Mouse (Mus musculus): ENCODE results near the gene Mtmr12. TPM values are rescaled to one million over a fixed set of nuclear protein-coding genes. Genes with fewer than 3 reads are reported as not detected.

Mtmr12 gene
- total and polyA plus RNA-seq, 2 experiments = 3.4 to 6.5 TPM

GRCm38 (mm10) chr15:12273325-12274052 is 68.7 kb downstream of the Mtmr12 start:
- Histone ChIP-seq H3K27me3 (ENCODE audit: control insufficient read depth, insufficient read depth, low read length) (no peaks in the 10 kb centered on the region), H3K36me3 (ENCODE audit: control insufficient read depth, insufficient read depth, low read length) (peaks cover 5% of the 10 kb centered on the region; the same call in 1 of the 2 replicates), H3K27ac (replicated peaks; ENCODE audit: insufficient read depth, low read depth, low read length) (no peak overlapping the region), H3K4me3 (ENCODE audit: insufficient read depth, low read depth, low read length) (no peak overlapping the region), H3K79me2 (ENCODE audit: control insufficient read depth, insufficient read depth, low read length) (no peaks in the 10 kb centered on the region), H3K9ac (ENCODE audit: low read depth, low read length) (no peak overlapping the region), H3K4me1 (ENCODE audit: control insufficient read depth, insufficient read depth, low read length) (no peaks in the 10 kb centered on the region)
- TF ChIP-seq POLR2A (IDR thresholded peaks at IDR 0.05; ENCODE audit: extremely low read depth, insufficient read depth, low read length) (no peak), CTCF (IDR thresholded peaks at IDR 0.05; ENCODE audit: low read depth, low read length) (no peak)
- peak; percentile 14 for DNase-seq (ENCODE audit: extremely low read depth, low read depth, low spot score)
- WGBS = 76% methylated on average over 12 of the region's 12 CpGs

- TF ChIP-seq POLR2A (IDR thresholded peaks at IDR 0.05; ENCODE audit: extremely low read depth, insufficient read depth, low read length) (no peak), CTCF (IDR thresholded peaks at IDR 0.05; ENCODE audit: low read depth, low read length) (no peak)
- Histone ChIP-seq H3K4me1 (ENCODE audit: control insufficient read depth, insufficient read depth, low read length) (no peaks in the 10 kb centered on the region), H3K27me3 (ENCODE audit: control insufficient read depth, insufficient read depth, low read length) (no peaks in the 10 kb centered on the region), H3K36me3 (ENCODE audit: control insufficient read depth, insufficient read depth, low read length) (no peaks in the 10 kb centered on the region; the same call in 1 of the 2 replicates), H3K4me3 (ENCODE audit: insufficient read depth, low read depth, low read length) (no peak overlapping the region), H3K27ac (replicated peaks; ENCODE audit: insufficient read depth, low read depth, low read length) (no peak overlapping the region), H3K79me2 (ENCODE audit: control insufficient read depth, insufficient read depth, low read length) (no peaks in the 10 kb centered on the region), H3K9ac (ENCODE audit: low read depth, low read length) (no peak overlapping the region)
- no peak for DNase-seq (ENCODE audit: extremely low read depth, low read depth, low spot score)
- WGBS = 70% methylated on average over 4 of the region's 4 CpGs
Measured at GRCm38 (mm10) chr15:12274053-12274769, 69.4 kb downstream of the Mtmr12 start.

GRCm38 (mm10) chr15:12275091-12275623 is 70.3 kb downstream of the Mtmr12 start:
- no peaks in the 10 kb centered on the region for H3K4me1 ChIP-seq (ENCODE audit: control insufficient read depth, insufficient read depth, low read length)
- H3K27ac ChIP-seq (replicated peaks; ENCODE audit: insufficient read depth, low read depth, low read length) = no peak overlapping the region
- 81% methylated on average over 4 of the region's 4 CpGs for WGBS
- no peaks in the 10 kb centered on the region for H3K79me2 ChIP-seq (ENCODE audit: control insufficient read depth, insufficient read depth, low read length)
- no peak overlapping the region for H3K9ac ChIP-seq (ENCODE audit: low read depth, low read length)
- H3K4me3 ChIP-seq (ENCODE audit: insufficient read depth, low read depth, low read length) = no peak overlapping the region
- H3K27me3 ChIP-seq (ENCODE audit: control insufficient read depth, insufficient read depth, low read length) = no peaks in the 10 kb centered on the region
- DNase-seq (ENCODE audit: extremely low read depth, low read depth, low spot score) = no peak
- no peaks in the 10 kb centered on the region; the same call in 1 of the 2 replicates for H3K36me3 ChIP-seq (ENCODE audit: control insufficient read depth, insufficient read depth, low read length)
- TF ChIP-seq CTCF (IDR thresholded peaks at IDR 0.05; ENCODE audit: low read depth, low read length) (no peak), POLR2A (IDR thresholded peaks at IDR 0.05; ENCODE audit: extremely low read depth, insufficient read depth, low read length) (no peak)

- no peaks in the 10 kb centered on the region for H3K36me3 ChIP-seq (ENCODE audit: control insufficient read depth, insufficient read depth, low read length)
- TF ChIP-seq CTCF (IDR thresholded peaks at IDR 0.05; ENCODE audit: low read depth, low read length) = no peak
- no peak for TF ChIP-seq POLR2A (IDR thresholded peaks at IDR 0.05; ENCODE audit: extremely low read depth, insufficient read depth, low read length)
- H3K9ac ChIP-seq (ENCODE audit: low read depth, low read length) = no peak overlapping the region
- H3K27ac ChIP-seq (replicated peaks; ENCODE audit: insufficient read depth, low read depth, low read length) = no peak overlapping the region
- no peak overlapping the region for H3K4me3 ChIP-seq (ENCODE audit: insufficient read depth, low read depth, low read length)
- no peaks in the 10 kb centered on the region for H3K27me3 ChIP-seq (ENCODE audit: control insufficient read depth, insufficient read depth, low read length)
- no peak for DNase-seq (ENCODE audit: extremely low read depth, low read depth, low spot score)
- WGBS = 93% methylated on average over 1 of the region's 1 CpGs
- H3K4me1 ChIP-seq (ENCODE audit: control insufficient read depth, insufficient read depth, low read length) = no peaks in the 10 kb centered on the region
- no peaks in the 10 kb centered on the region for H3K79me2 ChIP-seq (ENCODE audit: control insufficient read depth, insufficient read depth, low read length)
Measured at GRCm38 (mm10) chr15:12279816-12280215, 75.0 kb downstream of the Mtmr12 start.

- no peaks in the 10 kb centered on the region for H3K4me1 ChIP-seq (ENCODE audit: control insufficient read depth, insufficient read depth, low read length)
- DNase-seq (ENCODE audit: extremely low read depth, low read depth, low spot score) = no peak
- 76% methylated on average over 6 of the region's 6 CpGs for WGBS
- no peak overlapping the region for H3K4me3 ChIP-seq (ENCODE audit: insufficient read depth, low read depth, low read length)
- H3K36me3 ChIP-seq (ENCODE audit: control insufficient read depth, insufficient read depth, low read length) = no peaks in the 10 kb centered on the region
- no peak overlapping the region for H3K9ac ChIP-seq (ENCODE audit: low read depth, low read length)
- no peaks in the 10 kb centered on the region for H3K27me3 ChIP-seq (ENCODE audit: control insufficient read depth, insufficient read depth, low read length)
- no peaks in the 10 kb centered on the region for H3K79me2 ChIP-seq (ENCODE audit: control insufficient read depth, insufficient read depth, low read length)
- no peak overlapping the region for H3K27ac ChIP-seq (replicated peaks; ENCODE audit: insufficient read depth, low read depth, low read length)
- TF ChIP-seq CTCF (IDR thresholded peaks at IDR 0.05; ENCODE audit: low read depth, low read length) (no peak), POLR2A (IDR thresholded peaks at IDR 0.05; ENCODE audit: extremely low read depth, insufficient read depth, low read length) (no peak)
Measured at GRCm38 (mm10) chr15:12284794-12285534, 80.1 kb downstream of the Mtmr12 start.

Measured in liver, adult 2 months (tissue).